Mouse (Mus musculus) thymus, adult 2 months (tissue): ENCODE data around the gene Tln2. TPM values are rescaled to one million over a fixed set of nuclear protein-coding genes. Genes with fewer than 3 reads are reported as not detected.

Experiments used
- DNase-seq: peaks from one replicate; pipeline ENCODE4 v3.0.0; 2021
- H3K27ac ChIP-seq: fragments of 200-500 bp; 2 replicates; pipeline ENCODE4 v1.5.1; 2012; ENCODE audit warnings: low read length, control low read depth; ENCODE audit not compliant: control insufficient read depth, insufficient read depth
- H3K27me3 ChIP-seq: fragments of 200-500 bp; 2 replicates; pipeline ENCODE4 v1.6.1; 2012; ENCODE audit warnings: mild to moderate bottlenecking, low read length, moderate library complexity, mixed read lengths; ENCODE audit not compliant: control insufficient read depth, insufficient read depth
- H3K36me3 ChIP-seq: fragments of 200-500 bp; 2 replicates; pipeline ENCODE4 v1.6.1; 2012; ENCODE audit warnings: mild to moderate bottlenecking, low read length, moderate library complexity; ENCODE audit not compliant: control insufficient read depth, insufficient read depth
- H3K4me1 ChIP-seq: fragments of 200-500 bp; replicated peaks from 2 replicates; pipeline ENCODE4 v1.6.1; 2012; ENCODE audit warnings: low read length; ENCODE audit not compliant: control insufficient read depth, insufficient read depth
- H3K4me3 ChIP-seq: fragments of 200-500 bp; 2 replicates; pipeline ENCODE4 v1.5.1; 2012; ENCODE audit warnings: mild to moderate bottlenecking, low read length, control low read depth, moderate library complexity; ENCODE audit not compliant: control insufficient read depth, insufficient read depth
- CTCF ChIP-seq: fragments of 200-500 bp; IDR thresholded peaks from 2 replicates; pipeline ENCODE4 v1.5.1; 2012; ENCODE audit warnings: mild to moderate bottlenecking, control low read depth, low read length, moderate library complexity, borderline replicate concordance; ENCODE audit not compliant: control insufficient read depth, poor library complexity, insufficient read depth; ENCODE audit errors: extremely low read depth
- POLR2A ChIP-seq: fragments of 200-500 bp; IDR thresholded peaks from 2 replicates; pipeline ENCODE4 v1.6.1; 2012; ENCODE audit warnings: mild to moderate bottlenecking, low read length, control low read depth, moderate library complexity; ENCODE audit not compliant: control insufficient read depth, poor library complexity, insufficient read depth; ENCODE audit errors: extremely low read depth
- WGBS: fragments of 180-500 bp; shearing (Covaris S2); methylation state at CpG from one replicate; pipeline ENCODE4 v1.1.7; 2018; 5-methylcytosine and 5-hydroxymethylcytosine counted together
- polyA plus RNA-seq: library from polyadenylated mRNA; depleted of rRNA; stranded (reverse); fragments of >200 nt; gene quantifications from 2 replicates; pipeline ENCODE4 v1.2.3, GENCODE M21; 2012

The Tln2 gene
- polyA plus RNA-seq, 1 experiment, result 3.7 TPM

DNA sequence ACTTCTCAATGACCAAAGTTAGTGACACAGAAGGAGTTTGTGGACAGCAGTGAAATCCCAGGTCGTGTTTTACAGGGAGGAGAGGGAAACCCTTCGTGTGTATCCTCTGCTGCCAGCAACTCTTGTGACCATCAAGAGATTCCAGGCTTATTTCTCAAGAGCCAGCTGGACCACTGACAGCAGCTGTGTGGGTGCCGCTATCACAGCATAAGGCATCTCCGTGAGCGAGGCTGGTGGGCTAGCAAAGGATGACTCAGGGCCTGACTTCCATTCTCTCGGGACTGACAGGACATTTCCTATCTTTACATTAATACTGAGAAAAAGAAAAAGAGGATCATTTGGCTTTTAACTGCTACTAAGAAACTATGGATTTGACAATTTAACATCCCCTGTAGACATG is 283.1 kb downstream of the Tln2 start:
- DNase-seq, result no peak
- no peaks in the 10 kb centered on the region for H3K36me3 ChIP-seq
- H3K4me1 ChIP-seq, result 0 out of 2 replicates have a peak, but pooled peaks cover 2% of the 10 kb centered on the region
- H3K27ac ChIP-seq, result no peak overlapping the region
- H3K27me3 ChIP-seq, result no peaks in the 10 kb centered on the region
- TF ChIP-seq CTCF (no peak), POLR2A (no peak)
- H3K4me3 ChIP-seq, result no peak overlapping the region
- WGBS, result 97% methylated on average over 6 of the region's 6 CpGs

DNA sequence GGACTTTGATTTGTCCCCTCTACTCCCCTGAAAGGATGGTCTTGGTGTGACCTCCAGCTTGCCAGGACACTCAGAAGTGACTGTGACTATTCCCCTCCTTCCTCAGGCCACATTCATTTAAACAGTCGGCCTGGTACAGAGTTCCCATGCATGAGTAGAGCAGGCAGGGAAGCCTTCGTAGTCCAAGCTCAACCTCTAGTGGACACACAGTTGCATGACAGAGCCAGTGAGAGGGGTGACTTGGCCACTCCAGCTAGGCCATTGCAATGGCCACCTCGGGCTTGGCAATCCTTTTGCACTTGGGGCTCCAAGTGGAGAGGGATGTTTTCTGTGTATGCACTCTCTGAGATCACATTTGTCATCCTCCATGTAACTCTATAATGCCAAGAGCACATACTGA is 285.2 kb downstream of the Tln2 start:
- no peak for DNase-seq
- Histone ChIP-seq H3K4me1 (0 out of 2 replicates have a peak, but pooled peaks cover 2% of the 10 kb centered on the region), H3K27me3 (no peaks in the 10 kb centered on the region), H3K36me3 (no peaks in the 10 kb centered on the region), H3K4me3 (no peak overlapping the region), H3K27ac (no peak overlapping the region)
- TF ChIP-seq CTCF, result no peak
- TF ChIP-seq POLR2A, result no peak
- 74% methylated on average over 3 of the region's 3 CpGs for WGBS

DNA sequence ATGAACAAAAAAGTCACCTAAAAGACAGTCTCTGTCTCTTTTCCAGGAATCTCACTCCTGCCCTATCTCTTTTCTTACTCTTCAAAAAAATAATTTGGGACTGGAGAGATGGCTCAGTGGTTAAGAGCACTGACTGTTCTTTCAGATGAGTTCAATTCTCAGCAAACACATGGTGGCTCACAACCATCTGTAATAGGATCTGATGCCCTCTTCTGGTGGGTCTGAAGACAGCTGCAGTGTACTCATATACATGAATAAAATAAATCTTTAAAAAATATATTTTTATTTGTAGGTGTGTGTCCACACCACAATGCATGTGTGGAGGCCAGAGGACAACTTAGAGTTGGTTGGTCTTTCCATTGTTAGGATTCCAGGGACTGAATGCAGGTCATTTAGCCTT is 286.1 kb downstream of the Tln2 start:
- Histone ChIP-seq H3K4me1 (0 out of 2 replicates have a peak, but pooled peaks cover 2% of the 10 kb centered on the region), H3K27ac (no peak overlapping the region), H3K4me3 (no peak overlapping the region), H3K27me3 (no peaks in the 10 kb centered on the region), H3K36me3 (no peaks in the 10 kb centered on the region)
- TF ChIP-seq POLR2A (no peak), CTCF (no peak)
- no peak for DNase-seq

DNA sequence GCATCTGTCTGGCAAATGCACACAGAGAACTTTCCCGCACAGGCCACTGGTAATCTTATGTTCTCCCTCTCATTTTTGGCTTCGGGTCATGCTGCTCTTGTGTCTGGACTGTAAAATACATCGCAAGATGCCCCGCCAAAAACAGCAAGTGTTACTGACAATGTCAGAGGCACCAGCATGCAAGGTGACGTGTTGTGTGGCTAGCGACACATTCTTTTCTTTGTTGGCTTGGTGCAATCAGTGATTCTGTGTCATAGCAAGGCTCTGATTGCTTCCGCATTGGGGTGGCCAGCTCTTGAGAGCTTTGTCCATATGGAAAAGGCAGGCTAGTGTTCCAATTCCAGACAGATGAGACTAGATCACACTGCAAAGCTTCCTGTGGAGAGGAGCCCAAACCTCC is 288.8 kb downstream of the Tln2 start:
- no peak for TF ChIP-seq POLR2A
- TF ChIP-seq CTCF, result no peak
- Histone ChIP-seq H3K27ac (no peak overlapping the region), H3K27me3 (no peaks in the 10 kb centered on the region), H3K36me3 (no peaks in the 10 kb centered on the region), H3K4me3 (no peak overlapping the region), H3K4me1 (0 out of 2 replicates have a peak, but pooled peaks cover 2% of the 10 kb centered on the region)
- 93% methylated on average over 7 of the region's 7 CpGs for WGBS
- no peak for DNase-seq

DNA sequence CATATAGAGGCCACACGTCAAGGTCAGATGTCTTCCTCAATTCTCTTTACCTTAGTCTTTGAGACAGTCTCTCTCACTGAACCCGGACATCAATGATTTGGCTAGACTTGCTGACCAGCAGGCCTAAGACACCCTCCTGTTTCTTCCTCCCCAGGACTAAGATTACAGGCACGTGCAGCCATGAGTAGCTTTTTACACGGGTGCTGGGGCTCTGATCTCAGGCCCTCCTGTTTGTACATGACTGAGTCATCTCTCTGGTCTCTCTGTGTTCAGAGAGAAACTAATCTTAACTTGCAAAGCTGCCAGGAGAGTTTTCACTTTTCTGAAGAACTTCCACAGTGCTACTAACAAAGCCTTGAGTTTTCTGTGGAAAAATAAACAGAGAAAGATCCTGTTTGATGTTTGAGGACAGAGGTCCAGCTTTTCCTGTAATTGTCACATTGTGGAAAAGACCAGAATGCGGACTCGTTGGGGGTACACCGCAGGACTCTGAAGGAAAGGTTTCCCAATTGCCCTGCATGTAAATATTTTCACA is 289.4 kb downstream of the Tln2 start:
- 0 out of 2 replicates have a peak, but pooled peaks cover 2% of the 10 kb centered on the region for H3K4me1 ChIP-seq
- DNase-seq, result no peak
- no peaks in the 10 kb centered on the region for H3K27me3 ChIP-seq
- TF ChIP-seq POLR2A (no peak), CTCF (no peak)
- 85% methylated on average over 7 of the region's 7 CpGs for WGBS
- H3K27ac ChIP-seq, result no peak overlapping the region
- H3K36me3 ChIP-seq, result no peaks in the 10 kb centered on the region
- H3K4me3 ChIP-seq, result no peak overlapping the region

DNA sequence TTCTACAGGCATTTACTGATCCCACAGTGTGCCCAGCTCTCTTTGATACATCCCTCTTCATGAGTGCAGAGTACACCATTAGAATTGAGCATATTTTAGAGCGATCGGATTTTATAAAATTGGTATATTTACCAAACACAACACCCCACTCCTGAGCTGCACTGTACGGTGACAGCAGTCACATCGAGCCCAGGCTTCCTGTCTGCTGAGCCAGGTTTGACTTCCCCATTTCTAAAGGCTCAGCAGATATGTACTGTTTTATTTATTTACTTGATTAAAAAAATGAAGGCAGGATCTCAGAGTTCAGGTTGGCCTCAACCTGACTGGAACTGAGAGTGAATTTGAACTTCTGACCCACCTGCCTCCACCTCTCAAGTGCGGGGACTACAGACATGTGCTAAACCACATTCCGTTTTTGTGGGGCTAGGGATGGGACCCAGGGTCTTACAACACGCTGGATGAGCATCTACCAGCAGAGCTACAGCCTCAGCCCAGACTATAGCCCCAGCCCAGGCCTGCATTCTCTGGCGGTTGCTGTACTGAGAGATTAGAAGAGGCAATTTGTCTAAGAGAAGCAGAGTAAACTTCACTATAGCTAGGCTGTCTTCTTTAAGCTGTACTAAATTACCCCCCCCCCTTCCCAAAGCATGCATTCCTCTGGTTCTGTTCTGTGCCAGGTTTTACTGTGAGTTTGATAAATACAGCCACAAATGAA is 292.1 kb downstream of the Tln2 start:
- 36% methylated on average over 8 of the region's 8 CpGs for WGBS
- TF ChIP-seq CTCF, result no peak
- no peak overlapping the region for H3K27ac ChIP-seq
- DNase-seq, result no peak
- no peaks in the 10 kb centered on the region for H3K27me3 ChIP-seq
- H3K4me3 ChIP-seq, result no peak overlapping the region
- no peaks in the 10 kb centered on the region for H3K4me1 ChIP-seq
- no peaks in the 10 kb centered on the region for H3K36me3 ChIP-seq
